Mouse (Mus musculus): ENCODE results near the gene Vmn1r168.
"Not testable (repeated sequence)": the region's sequence is repeated elsewhere in the genome, so short reads cannot be mapped to it uniquely, and the experiment has no call there.

Vmn1r168 gene

DNA sequence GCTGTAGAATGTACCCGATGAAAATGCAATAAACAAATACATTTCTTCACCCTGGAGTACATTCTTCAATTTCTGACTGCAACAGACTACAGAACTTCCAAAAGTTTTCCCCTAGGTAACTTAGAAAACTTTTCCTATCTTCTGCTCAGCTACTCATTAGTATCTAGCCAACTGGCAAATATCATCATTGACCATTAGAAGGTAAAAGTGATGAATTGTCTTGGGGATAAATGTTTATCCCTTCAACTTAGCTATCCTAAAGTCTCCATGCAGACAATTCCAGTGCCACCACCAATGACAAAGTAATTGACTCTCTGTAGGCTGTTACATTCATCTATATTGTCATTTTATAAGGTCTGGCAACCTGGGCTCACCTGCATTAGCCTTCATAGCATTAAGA, at the start of gene Vmn1r168:
Gene Vmn1r168 (plus strand): TSS at position 301 of the 400 bp plus-strand sequence.
- not testable (repeated sequence) for DNase-seq

DNA sequence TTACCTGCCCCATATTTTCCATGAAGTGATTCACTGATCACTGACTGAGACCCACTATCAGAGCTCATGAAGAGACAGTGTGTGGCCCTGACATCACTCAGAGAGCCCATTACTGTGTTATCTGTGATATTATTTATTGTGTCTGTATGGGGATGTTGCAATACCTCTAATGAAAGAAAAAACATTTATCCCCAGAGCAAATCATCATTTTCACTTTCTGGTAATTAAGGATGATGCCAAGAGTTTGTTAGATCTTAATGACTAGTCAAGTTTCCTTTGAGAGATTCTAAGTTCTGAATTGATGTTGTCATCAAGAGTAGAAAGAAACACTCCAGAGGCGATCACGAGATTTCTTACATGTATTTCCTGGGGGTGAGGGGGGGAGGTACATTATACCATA, 32.4 kb upstream of the Vmn1r168 start, which contains the start of gene Vmn1r167:
Gene Vmn1r167 (minus strand): TSS at position 101 of the 400 bp plus-strand sequence.
- DNase-seq, result not testable (repeated sequence)

DNA sequence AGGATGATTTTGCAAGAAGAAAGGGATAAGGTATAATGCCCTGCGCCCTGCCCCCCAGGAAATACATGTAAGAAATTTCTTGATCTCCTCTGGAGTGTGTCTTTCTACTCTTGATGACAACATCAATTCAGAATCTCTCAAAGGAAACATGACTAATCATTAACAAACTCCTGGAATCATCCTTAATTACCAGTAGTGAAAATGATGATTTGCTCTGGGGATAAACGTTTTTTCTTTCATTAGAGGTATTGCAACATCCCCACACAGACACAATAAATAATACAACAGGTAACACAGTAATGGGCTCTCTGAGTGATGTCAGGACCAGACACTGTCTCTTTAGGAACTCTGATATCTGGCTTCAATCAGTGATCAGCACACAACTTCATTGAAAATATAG, 35.7 kb downstream of the Vmn1r168 start, which contains the start of gene Vmn1r169:
Gene Vmn1r169 (plus strand): TSS at position 301 of the 400 bp plus-strand sequence.
- not testable (repeated sequence) for DNase-seq
